Mouse (Mus musculus): ENCODE results near the gene Fam186a.

DNA sequence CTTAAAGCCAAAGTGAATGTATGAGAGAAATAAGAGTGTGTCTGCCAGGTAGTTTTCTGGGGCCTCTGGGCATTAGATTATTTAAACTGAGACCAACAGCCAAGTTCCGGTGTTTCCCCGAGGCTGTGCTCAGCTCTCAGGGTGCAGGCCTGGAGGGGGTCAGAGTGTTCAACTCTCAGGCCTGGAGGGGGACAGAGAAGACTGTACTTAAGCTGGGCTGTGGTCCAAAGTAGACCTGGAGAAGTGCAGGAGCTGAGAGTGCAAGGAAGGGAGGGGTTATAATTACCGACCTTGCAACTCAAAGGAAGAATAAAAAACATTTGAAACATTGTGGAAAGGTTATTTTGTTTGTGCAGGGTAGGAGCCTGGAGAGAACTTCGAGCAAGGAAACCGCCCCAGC is 52.2 kb downstream of the Fam186a start:
- no peak for TF ChIP-seq GATA1 (IDR thresholded peaks at IDR 0.05; ENCODE audit: low read length)
- TF ChIP-seq TAL1 (IDR thresholded peaks at IDR 0.05; ENCODE audit: low read length) = no peak
